Mouse (Mus musculus) cortical plate, adult 2 months (tissue): ENCODE results near the gene Syne2.

Source experiments
- CTCF ChIP-seq: fragments of 200-500 bp; IDR thresholded peaks from 2 replicates; pipeline ENCODE4 v1.5.1; 2011; ENCODE audit warnings: mild to moderate bottlenecking, control low read depth, low read length; ENCODE audit not compliant: insufficient read depth; ENCODE audit errors: extremely low read depth
- POLR2A ChIP-seq: fragments of 200-500 bp; IDR thresholded peaks from 2 replicates; pipeline ENCODE4 v1.6.1; 2011; ENCODE audit warnings: mild to moderate bottlenecking, low read length, control low read depth; ENCODE audit not compliant: insufficient read depth; ENCODE audit errors: extremely low read depth

DNA sequence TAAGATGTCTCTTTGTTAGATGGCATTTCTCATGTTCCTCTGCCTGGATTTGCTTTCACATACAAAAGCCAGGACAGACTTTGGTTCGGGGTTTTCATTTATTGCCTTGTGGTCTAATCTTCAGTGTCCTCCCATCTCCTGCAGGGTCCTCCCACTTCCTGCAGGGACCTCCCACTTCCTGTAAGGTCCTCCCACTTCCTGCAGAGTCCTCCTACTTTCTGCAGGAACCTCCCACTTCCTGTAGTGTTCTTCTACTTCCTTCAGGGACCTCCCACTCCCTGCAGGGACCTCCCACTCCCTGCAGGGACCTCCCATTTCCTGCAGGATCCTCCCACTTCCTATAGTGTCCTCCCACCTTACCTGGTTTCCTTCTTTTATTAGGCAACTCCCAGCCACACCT is 109.7 kb downstream of the Syne2 start:
- TF ChIP-seq CTCF = no peak
- no peak for TF ChIP-seq POLR2A
